Mouse (Mus musculus): ENCODE data around the gene Gm21560. TPM values are rescaled to one million over a fixed set of nuclear protein-coding genes. Genes with fewer than 3 reads are reported as not detected.
"Not testable (repeated sequence)": the region's sequence is repeated elsewhere in the genome, so short reads cannot be mapped to it uniquely, and the experiment has no call there.

Gene Gm21560
- not detected for total RNA-seq (2021)
- long read RNA-seq, experiment 1: 0 reads
- long read RNA-seq, experiment 2: 0 reads

- DNase-seq (ENCODE audit: low spot score in 2 of 2): not testable (repeated sequence)
Measured at GRCm38 (mm10) chr14:6219192-6219591, at the start of gene Gm21560. TSS of gene Gm21560 (minus strand) at chr14:6219292.

DNA sequence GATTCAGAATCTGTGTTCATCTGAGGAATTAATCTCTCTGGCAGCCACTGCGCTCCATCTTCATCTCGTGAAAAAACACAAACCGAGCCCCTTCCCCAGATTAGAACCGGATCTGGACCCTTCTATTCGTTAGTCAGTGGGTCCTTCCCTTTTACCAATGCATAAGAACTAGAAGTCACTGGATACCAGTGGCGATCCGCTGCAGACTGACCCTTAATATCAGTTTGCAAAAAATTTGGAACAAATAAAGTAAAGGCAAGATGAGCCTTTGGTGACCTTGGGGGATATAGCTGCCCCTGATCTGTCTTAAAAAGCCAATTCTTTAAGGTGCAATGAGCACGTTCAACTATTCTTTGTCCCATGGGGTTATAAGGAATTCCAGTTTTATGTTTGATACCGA lies 55.6 kb downstream of the Gm21560 start:
- not testable (repeated sequence) for DNase-seq (ENCODE audit: low spot score in 2 of 2)

- not testable (repeated sequence) for DNase-seq (ENCODE audit: low spot score in 2 of 2)
Measured at GRCm38 (mm10) chr14:6161085-6161484, 58.0 kb downstream of the Gm21560 start.

Other genes with a start within 250 kb of the Gm21560 start
- not detected for gene Gm3453, start 240.2 kb downstream of the Gm21560 start, total RNA-seq (2021)
- gene Gm6337, start 161.0 kb downstream of the Gm21560 start, total RNA-seq (2021): not detected
- not detected for gene Gm8206, start 125.3 kb downstream of the Gm21560 start, total RNA-seq (2021)
- gene Gm3468, start 110.6 kb downstream of the Gm21560 start, total RNA-seq (2021): under 1 TPM; 0.20 to 0.22 TPM
- gene Gm3476, start 93.5 kb downstream of the Gm21560 start, total RNA-seq (2021): not detected
- under 1 TPM in 1 of 2 experiments, not detected in 1; 0.20 TPM for gene Gm3411, start 68.0 kb upstream of the Gm21560 start, total RNA-seq (2021)
- gene Gm21103, start 85.6 kb upstream of the Gm21560 start, total RNA-seq (2021): not detected
- gene Gm3618, start 124.4 kb upstream of the Gm21560 start, total RNA-seq (2021): not detected
- gene Gm16440, start 171.0 kb upstream of the Gm21560 start, total RNA-seq (2021): not detected
- under 1 TPM in 1 of 2 experiments, not detected in 1; 0.22 TPM for gene Gm3591, start 193.2 kb upstream of the Gm21560 start, total RNA-seq (2021)
- not detected for gene Gm3594, start 225.3 kb upstream of the Gm21560 start, total RNA-seq (2021)